Mouse (Mus musculus) cerebellum, postnatal 10 days (tissue): ENCODE results near the gene Rubcnl.

Experiments used
- DNase-seq, 2 experiments: peaks; one replicate each; pipeline ENCODE4 v3.0.0; 2021; ENCODE audit warnings: mixed read lengths in 2 of 2

The Rubcnl gene

GRCm38 (mm10) chr14:75017877-75018825 is 2.3 kb downstream of the Rubcnl start:
- DNase-seq = no peak

GRCm38 (mm10) chr14:75018829-75019228 is 3.0 kb downstream of the Rubcnl start:
- DNase-seq = no peak

GRCm38 (mm10) chr14:75020581-75021253 is 4.9 kb downstream of the Rubcnl start:
- DNase-seq = no peak

GRCm38 (mm10) chr14:75022522-75022921 is 6.7 kb downstream of the Rubcnl start:
- DNase-seq = no peak

GRCm38 (mm10) chr14:75024793-75025710 is 9.2 kb downstream of the Rubcnl start:
- DNase-seq = no peak

- no peak for DNase-seq
These were observed 14.9 kb downstream of the Rubcnl start for GRCm38 (mm10) chr14:75030764-75031163.

GRCm38 (mm10) chr14:75031999-75032575 is 16.3 kb downstream of the Rubcnl start:
- no peak for DNase-seq

- no peak for DNase-seq
These were observed 16.9 kb downstream of the Rubcnl start for GRCm38 (mm10) chr14:75032742-75033141.

- DNase-seq = no peak
These were observed 18.4 kb downstream of the Rubcnl start for GRCm38 (mm10) chr14:75034240-75034639.

- DNase-seq = peak in 1 of 2 experiments; percentile 6
These were observed 19.6 kb downstream of the Rubcnl start for GRCm38 (mm10) chr14:75035431-75035830.

- no peak for DNase-seq
These were observed 29.4 kb downstream of the Rubcnl start for GRCm38 (mm10) chr14:75045184-75045583.

- DNase-seq = peak in 1 of 2 experiments; percentile 13
These were observed 36.6 kb downstream of the Rubcnl start for GRCm38 (mm10) chr14:75052451-75052850.

- no peak for DNase-seq
These were observed 38.9 kb downstream of the Rubcnl start for GRCm38 (mm10) chr14:75054455-75055343.

- DNase-seq = no peak
These were observed 41.1 kb downstream of the Rubcnl start for GRCm38 (mm10) chr14:75056861-75057431.

GRCm38 (mm10) chr14:75060562-75060961 is 44.7 kb downstream of the Rubcnl start:
- DNase-seq = peak; percentile 43 to 74

GRCm38 (mm10) chr14:75063936-75064335 is 48.1 kb downstream of the Rubcnl start:
- no peak for DNase-seq

- no peak for DNase-seq
These were observed 48.7 kb downstream of the Rubcnl start for GRCm38 (mm10) chr14:75064520-75064919.

- no peak for DNase-seq
These were observed 49.4 kb downstream of the Rubcnl start for GRCm38 (mm10) chr14:75065211-75065610.

- no peak for DNase-seq
These were observed 52.7 kb downstream of the Rubcnl start for GRCm38 (mm10) chr14:75068430-75069112.

GRCm38 (mm10) chr14:75069356-75069979 is 53.6 kb downstream of the Rubcnl start:
- no peak for DNase-seq
